Mouse (Mus musculus) lung, adult 2 months (tissue): ENCODE data around the gene Drg1.
"Not testable (repeated sequence)": the region's sequence is repeated elsewhere in the genome, so short reads cannot be mapped to it uniquely, and the experiment has no call there.

Experiments
- CTCF ChIP-seq: fragments of 200-500 bp; IDR thresholded peaks from 2 replicates; pipeline ENCODE4 v1.5.1; 2011; ENCODE audit warnings: mild to moderate bottlenecking, low read length, control low read depth; ENCODE audit not compliant: insufficient read depth
- POLR2A ChIP-seq: fragments of 200-500 bp; IDR thresholded peaks from 2 replicates; pipeline ENCODE4 v1.6.1; 2011; ENCODE audit warnings: low read depth, mild to moderate bottlenecking, control low read depth, low read length, borderline replicate concordance; ENCODE audit errors: extremely low read depth

DNA sequence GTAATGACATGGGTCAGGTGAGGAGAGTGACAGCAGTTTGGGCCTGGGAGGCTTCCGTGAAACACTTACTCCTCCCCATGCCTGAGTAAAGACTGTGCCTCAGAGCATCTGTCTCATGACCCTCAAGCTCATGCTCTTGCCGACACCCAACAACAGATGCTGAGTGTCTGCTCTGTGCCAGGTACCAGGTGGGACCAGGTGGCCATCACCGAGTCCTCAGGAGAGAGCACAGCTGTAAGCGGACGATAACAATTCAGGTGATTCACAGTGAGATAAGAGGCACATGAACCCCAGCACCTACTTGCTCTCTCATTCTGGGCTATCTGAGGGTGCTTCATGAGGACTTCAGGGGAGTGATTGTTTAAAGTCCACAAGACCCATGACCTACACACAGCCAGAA, 123.8 kb downstream of the Drg1 start:
- not testable (repeated sequence) for TF ChIP-seq CTCF, POLR2A
